ENCODE assay signal across 17 mouse cellular contexts in genomic region chr7:75147174-75147573, GRCm38 (mm10).
"Had no signal": no experiment of that assay in that cellular context is flagged by ENCODE, and none has a peak within 500 bp of the region (broad histone marks: within the 10 kb centered on the region; RNA-seq: fewer than 3 reads in every experiment).

No protein-coding gene starts in this region.

- H3K4me3 ChIP-seq: kidney, embryonic 15.5 days; liver, embryonic 13.5 days; midbrain, embryonic 12.5 days; midbrain, embryonic 15.5 days; myocyte; neural tube, embryonic 13.5 days; stomach, embryonic 15.5 days had no signal

- DNase-seq: kidney, postnatal 10 days; kidney, postnatal 36 days; liver, embryonic 13.5 days; lung, adult 2 months; lung, postnatal 14 days; lung, postnatal 4 days; retina, postnatal 1 day; right cerebral cortex, postnatal 25 days; spleen, adult 18-20 months; thymus, adult 18-20 months; thymus, postnatal 36 days had no signal

- H3K4me2 ChIP-seq: kidney, embryonic 15.5 days; liver, embryonic 13.5 days; midbrain, embryonic 12.5 days; midbrain, embryonic 15.5 days; neural tube, embryonic 13.5 days; stomach, embryonic 15.5 days had no signal

- H3K27me3 ChIP-seq: kidney, embryonic 15.5 days; midbrain, embryonic 15.5 days; stomach, embryonic 15.5 days had no signal

- H3K9ac ChIP-seq: kidney, embryonic 15.5 days; liver, embryonic 13.5 days; midbrain, embryonic 12.5 days; midbrain, embryonic 15.5 days; neural tube, embryonic 13.5 days; stomach, embryonic 15.5 days had no signal

- H3K36me3 ChIP-seq: kidney, embryonic 15.5 days; liver, embryonic 13.5 days; midbrain, embryonic 12.5 days; midbrain, embryonic 15.5 days; neural tube, embryonic 13.5 days; stomach, embryonic 15.5 days had no signal

- H3K27ac ChIP-seq: kidney, embryonic 15.5 days; liver, embryonic 13.5 days; midbrain, embryonic 12.5 days; midbrain, embryonic 15.5 days; neural tube, embryonic 13.5 days; stomach, embryonic 15.5 days had no signal

- H3K9me3 ChIP-seq: kidney, embryonic 15.5 days; liver, embryonic 13.5 days; midbrain, embryonic 12.5 days; midbrain, embryonic 15.5 days; neural tube, embryonic 13.5 days; stomach, embryonic 15.5 days had no signal

- ATAC-seq: midbrain, embryonic 15.5 days had no signal
